Mouse (Mus musculus): ENCODE measurements around the gene Serpinb6a.
A peak's percentile ranks its signal among the peaks of the same experiment; 100 is the strongest.

Gene Serpinb6a

GRCm38 (mm10) chr13:33906821-33907220 lies 95.8 kb downstream of the Serpinb6a start:
- DNase-seq (ENCODE audit: low spot score) = no peak

GRCm38 (mm10) chr13:33905176-33905954 lies 97.2 kb downstream of the Serpinb6a start, which contains the start of gene Serpinb6c:
Gene Serpinb6c, minus strand, starts transcription at chr13:33905708.
- no peak for DNase-seq (ENCODE audit: low spot score)

GRCm38 (mm10) chr13:33903290-33903689 lies 99.3 kb downstream of the Serpinb6a start:
- no peak for DNase-seq (ENCODE audit: low spot score)

- DNase-seq (ENCODE audit: low spot score) = peak; percentile 63
These were observed 108.4 kb downstream of the Serpinb6a start for GRCm38 (mm10) chr13:33894207-33894606.

Measured in retina, embryonic 14.5 days (tissue).